Mouse (Mus musculus) left cerebral cortex, adult 9 months (tissue): ENCODE results near the gene Gja5.
A peak's percentile ranks its signal among the peaks of the same experiment; 100 is the strongest.

ENCODE experiments used
- DNase-seq, 2 experiments: peaks; one replicate each; pipeline ENCODE4 v3.0.0; 2022; ENCODE audit warnings: low spot score in 2 of 2

Gja5 gene

GRCm38 (mm10) chr3:96936241-96936640 is 31.7 kb downstream of the Gja5 start:
- no peak for DNase-seq

- peak in 1 of 2 experiments; percentile 5 for DNase-seq
Observed at GRCm38 (mm10) chr3:96937606-96938005, 33.1 kb downstream of the Gja5 start.

GRCm38 (mm10) chr3:96938738-96939137 is 34.2 kb downstream of the Gja5 start:
- DNase-seq: peak; percentile 50 to 93

- no peak for DNase-seq
Observed at GRCm38 (mm10) chr3:96942706-96943105, 38.2 kb downstream of the Gja5 start.

- DNase-seq: no peak
Observed at GRCm38 (mm10) chr3:96953489-96954233, 49.2 kb downstream of the Gja5 start.

- DNase-seq: no peak
Observed at GRCm38 (mm10) chr3:96960597-96960996, 56.1 kb downstream of the Gja5 start.

- DNase-seq: no peak
Observed at GRCm38 (mm10) chr3:96963088-96964034, 58.9 kb downstream of the Gja5 start.

GRCm38 (mm10) chr3:96970986-96971385 is 66.5 kb downstream of the Gja5 start:
- DNase-seq: no peak

- DNase-seq: no peak
Observed at GRCm38 (mm10) chr3:96974467-96974866, 70.0 kb downstream of the Gja5 start.

GRCm38 (mm10) chr3:96975628-96976027 is 71.1 kb downstream of the Gja5 start:
- no peak for DNase-seq

- DNase-seq: no peak
Observed at GRCm38 (mm10) chr3:96977507-96977906, 73.0 kb downstream of the Gja5 start.

- no peak for DNase-seq
Observed at GRCm38 (mm10) chr3:96978469-96978868, 74.0 kb downstream of the Gja5 start.

GRCm38 (mm10) chr3:96979020-96979419 is 74.5 kb downstream of the Gja5 start:
- no peak for DNase-seq

- no peak for DNase-seq
Observed at GRCm38 (mm10) chr3:96981833-96982232, 77.3 kb downstream of the Gja5 start.

- DNase-seq: no peak
Observed at GRCm38 (mm10) chr3:96982666-96983065, 78.2 kb downstream of the Gja5 start.

- no peak for DNase-seq
Observed at GRCm38 (mm10) chr3:96992526-96992925, 88.0 kb downstream of the Gja5 start.

GRCm38 (mm10) chr3:96997770-96998169 is 93.3 kb downstream of the Gja5 start:
- DNase-seq: no peak

GRCm38 (mm10) chr3:97003111-97003510 is 98.6 kb downstream of the Gja5 start:
- DNase-seq: peak in 1 of 2 experiments; percentile 21

- DNase-seq: no peak
Observed at GRCm38 (mm10) chr3:97004509-97004908, 100.0 kb downstream of the Gja5 start.

- no peak for DNase-seq
Observed at GRCm38 (mm10) chr3:97007010-97007448, 102.5 kb downstream of the Gja5 start.

GRCm38 (mm10) chr3:97025226-97025625 is 120.7 kb downstream of the Gja5 start:
- no peak for DNase-seq

GRCm38 (mm10) chr3:97032053-97032496 is 127.6 kb downstream of the Gja5 start:
- DNase-seq: no peak

- DNase-seq: no peak
Observed at GRCm38 (mm10) chr3:97035558-97035957, 131.1 kb downstream of the Gja5 start.
